Mouse (Mus musculus) testis, adult 2 months (tissue): ENCODE data around the gene Npas3. TPM values are rescaled to one million over a fixed set of nuclear protein-coding genes. Genes with fewer than 3 reads are reported as not detected.

Experiments
- H3K27ac ChIP-seq: fragments of 200-500 bp; 2 replicates; pipeline ENCODE4 v1.5.1; 2012; ENCODE audit warnings: low read depth, low read length; ENCODE audit not compliant: control insufficient read depth, insufficient read depth
- H3K27me3 ChIP-seq: fragments of 200-500 bp; 2 replicates; pipeline ENCODE4 v1.6.1; 2012; ENCODE audit warnings: mild to moderate bottlenecking, low read length, moderate library complexity; ENCODE audit not compliant: control insufficient read depth, insufficient read depth
- H3K36me3 ChIP-seq: fragments of 200-500 bp; 2 replicates; pipeline ENCODE4 v1.6.1; 2012; ENCODE audit warnings: mild to moderate bottlenecking, low read length; ENCODE audit not compliant: control insufficient read depth, insufficient read depth
- H3K4me1 ChIP-seq: fragments of 200-500 bp; 2 replicates; pipeline ENCODE4 v1.6.1; 2012; ENCODE audit warnings: low read length; ENCODE audit not compliant: control insufficient read depth, insufficient read depth
- H3K4me3 ChIP-seq: fragments of 200-500 bp; 2 replicates; pipeline ENCODE4 v1.5.1; 2012; ENCODE audit warnings: low read depth, mild to moderate bottlenecking, low read length, moderate library complexity, mixed read lengths; ENCODE audit not compliant: control insufficient read depth
- CTCF ChIP-seq: fragments of 200-500 bp; IDR thresholded peaks from 2 replicates; pipeline ENCODE4 v1.5.1; 2012; ENCODE audit warnings: low read depth, mild to moderate bottlenecking, inconsistent platforms, low read length, moderate library complexity; ENCODE audit not compliant: control insufficient read depth, insufficient read depth, insufficient replicate concordance
- POLR2A ChIP-seq: fragments of 200-500 bp; IDR thresholded peaks from 2 replicates; pipeline ENCODE4 v1.6.1; 2012; ENCODE audit warnings: low read depth, mild to moderate bottlenecking, inconsistent platforms, low read length, moderate library complexity; ENCODE audit not compliant: control insufficient read depth
- polyA plus RNA-seq: library from polyadenylated mRNA; depleted of rRNA; stranded (reverse); fragments of >200 nt; gene quantifications from 2 replicates; pipeline ENCODE4 v1.2.3, GENCODE M21; 2012

Npas3 gene
- polyA plus RNA-seq, 1 experiment = 0.91 TPM

DNA sequence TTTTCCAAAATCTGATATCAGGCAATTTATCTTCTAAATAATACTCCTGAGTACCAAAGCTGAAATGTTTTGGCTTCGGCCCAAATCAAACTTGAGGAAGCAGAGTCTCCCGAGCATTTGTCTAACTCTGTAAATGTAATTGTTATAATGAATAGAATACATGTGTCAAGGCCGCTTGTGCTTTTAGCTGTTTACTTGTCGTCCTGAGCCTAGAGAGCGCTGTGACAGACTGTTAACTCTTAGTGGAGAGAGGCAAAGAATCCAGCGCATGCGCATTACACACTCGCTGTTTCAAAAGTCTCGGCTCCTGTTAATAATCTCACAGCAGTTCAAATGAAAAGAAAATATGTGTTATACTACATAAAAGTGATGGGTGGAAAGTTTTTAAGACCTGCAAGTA is 94.3 kb downstream of the Npas3 start:
- Histone ChIP-seq H3K36me3 (no peaks in the 10 kb centered on the region), H3K4me3 (no peak overlapping the region), H3K27ac (no peak overlapping the region), H3K4me1 (no peaks in the 10 kb centered on the region), H3K27me3 (no peaks in the 10 kb centered on the region)
- TF ChIP-seq CTCF = no peak
- no peak for TF ChIP-seq POLR2A

DNA sequence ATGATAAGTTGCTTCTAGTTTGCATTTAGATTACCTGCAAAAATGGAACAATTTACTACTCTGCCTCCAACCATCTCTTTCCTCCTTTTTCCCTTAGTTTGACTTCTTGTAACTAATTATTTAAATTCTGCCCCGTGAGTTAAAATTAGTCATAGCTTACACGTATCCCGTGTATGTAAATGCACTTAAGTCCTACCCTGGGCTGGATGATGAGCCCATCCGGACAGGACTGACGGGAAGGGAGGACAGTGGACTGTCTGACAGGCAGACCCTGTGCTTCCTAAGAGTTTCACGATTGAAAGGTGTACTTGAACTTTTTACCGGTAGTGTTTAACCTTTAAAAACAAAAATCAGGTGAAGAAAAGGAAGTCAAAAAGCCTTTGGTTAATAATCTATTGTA is 103.4 kb downstream of the Npas3 start:
- TF ChIP-seq POLR2A (no peak), CTCF (no peak)
- Histone ChIP-seq H3K4me1 (no peaks in the 10 kb centered on the region), H3K4me3 (no peak overlapping the region), H3K36me3 (no peaks in the 10 kb centered on the region), H3K27ac (no peak overlapping the region), H3K27me3 (no peaks in the 10 kb centered on the region)

DNA sequence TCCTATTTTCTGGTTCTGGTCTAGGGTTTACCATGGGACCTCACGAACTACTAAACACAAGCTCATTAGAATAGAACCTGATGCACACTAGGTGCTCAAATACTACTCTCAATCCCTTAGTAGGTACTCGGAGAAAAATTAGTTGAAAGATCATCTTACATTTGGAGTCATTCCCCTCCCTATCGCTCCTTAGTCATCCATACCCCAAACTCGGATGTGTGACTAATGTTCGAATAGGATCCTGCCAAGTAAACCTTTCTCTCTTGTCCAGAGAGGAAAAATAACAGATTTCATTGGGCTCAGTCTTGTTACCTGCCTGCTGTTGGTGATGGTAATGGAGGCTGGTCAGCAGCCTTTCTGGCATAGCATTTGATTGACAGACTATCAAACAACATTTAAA is 117.3 kb downstream of the Npas3 start:
- no peak for TF ChIP-seq CTCF
- no peak for TF ChIP-seq POLR2A
- no peaks in the 10 kb centered on the region for H3K36me3 ChIP-seq
- H3K27ac ChIP-seq = no peak overlapping the region
- H3K27me3 ChIP-seq = no peaks in the 10 kb centered on the region
- no peak overlapping the region for H3K4me3 ChIP-seq
- no peaks in the 10 kb centered on the region for H3K4me1 ChIP-seq

DNA sequence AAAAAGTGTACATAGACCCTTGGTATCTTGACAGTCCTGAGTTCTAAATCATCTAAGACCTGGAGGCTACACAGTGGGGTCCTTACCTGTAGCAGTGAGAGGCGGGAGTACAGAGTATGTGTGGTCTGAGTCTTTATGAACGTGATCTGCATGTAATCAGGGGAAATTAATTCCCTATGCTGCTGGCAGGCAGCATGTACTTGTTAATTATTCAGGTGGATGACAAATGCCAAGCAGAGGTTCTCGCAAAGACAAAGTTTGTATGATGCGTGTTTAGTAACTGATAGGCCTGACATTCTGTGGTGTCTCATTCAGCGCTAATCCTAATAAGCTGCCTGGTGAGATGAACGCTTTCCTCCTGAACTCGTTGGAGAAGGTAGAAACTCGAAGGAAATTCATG is 136.4 kb downstream of the Npas3 start:
- Histone ChIP-seq H3K4me1 (no peaks in the 10 kb centered on the region), H3K27ac (no peak overlapping the region), H3K27me3 (no peaks in the 10 kb centered on the region), H3K36me3 (no peaks in the 10 kb centered on the region), H3K4me3 (no peak overlapping the region)
- TF ChIP-seq POLR2A (no peak), CTCF (no peak)

DNA sequence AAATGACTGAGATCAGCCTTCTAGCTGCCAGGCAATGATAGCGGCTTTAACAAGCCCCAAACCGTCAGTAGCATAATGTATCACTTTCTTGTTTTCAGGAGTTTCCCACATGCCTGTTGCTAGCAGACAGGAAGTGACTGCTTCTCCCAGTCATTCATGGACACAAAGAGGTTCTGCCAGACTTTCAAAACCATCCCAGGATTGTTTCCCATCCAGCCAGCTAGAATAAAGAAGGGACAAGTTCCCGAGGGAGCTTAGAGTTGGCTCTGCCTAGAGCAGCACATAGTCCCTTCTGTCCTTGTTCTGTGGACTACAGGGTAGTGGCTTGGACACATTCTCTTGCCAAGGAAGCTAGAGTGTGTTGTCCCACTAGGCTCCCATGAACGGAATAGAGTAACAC is 157.4 kb downstream of the Npas3 start:
- H3K4me1 ChIP-seq = no peaks in the 10 kb centered on the region

DNA sequence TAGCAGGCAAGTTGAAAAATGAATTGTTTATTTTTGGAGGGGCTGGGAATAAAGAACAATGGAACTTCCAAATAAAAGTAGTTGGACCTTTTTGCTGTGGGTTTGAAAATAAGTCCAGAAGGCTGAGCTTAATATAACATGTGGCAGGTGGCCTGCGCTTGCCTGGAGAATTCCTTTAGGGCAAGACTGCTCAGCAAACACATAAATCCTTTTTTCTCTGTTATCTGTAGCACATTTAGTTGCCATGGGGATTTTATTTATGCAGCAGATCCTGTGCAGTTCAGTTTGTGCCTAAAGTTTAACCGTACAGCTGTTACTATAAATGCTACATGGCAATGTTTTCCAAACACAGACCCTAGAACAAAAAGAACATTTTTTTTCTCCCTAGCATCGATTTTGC is 159.3 kb downstream of the Npas3 start:
- Histone ChIP-seq H3K36me3 (no peaks in the 10 kb centered on the region), H3K4me1 (no peaks in the 10 kb centered on the region), H3K4me3 (no peak overlapping the region), H3K27me3 (no peaks in the 10 kb centered on the region), H3K27ac (no peak overlapping the region)
- TF ChIP-seq CTCF (no peak), POLR2A (no peak)

More for the DNA sequence above, 157.4 kb downstream of the Npas3 start:
- Histone ChIP-seq H3K27me3 (no peaks in the 10 kb centered on the region), H3K36me3 (no peaks in the 10 kb centered on the region), H3K27ac (no peak overlapping the region), H3K4me3 (no peak overlapping the region)
- TF ChIP-seq CTCF (no peak), POLR2A (no peak)

DNA sequence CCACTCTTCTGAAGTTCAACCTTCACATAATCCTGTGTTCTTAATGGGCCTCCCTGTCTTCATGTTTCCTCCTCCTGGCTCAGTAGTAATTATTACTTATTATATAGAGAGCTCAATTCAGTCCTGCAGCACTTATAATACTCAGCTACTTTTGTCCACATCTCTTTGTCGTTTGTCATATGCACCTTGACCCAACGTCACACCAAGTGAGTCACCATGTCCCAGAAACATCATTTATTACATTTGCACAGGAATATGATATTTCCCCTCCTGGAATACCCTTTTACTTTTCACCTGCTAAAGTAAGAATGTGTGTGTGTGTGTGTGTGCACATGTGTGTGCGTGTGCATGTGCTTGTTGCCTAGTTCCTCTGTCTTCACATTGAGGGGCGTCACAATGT is 161.2 kb downstream of the Npas3 start:
- TF ChIP-seq CTCF = no peak
- no peak for TF ChIP-seq POLR2A

DNA sequence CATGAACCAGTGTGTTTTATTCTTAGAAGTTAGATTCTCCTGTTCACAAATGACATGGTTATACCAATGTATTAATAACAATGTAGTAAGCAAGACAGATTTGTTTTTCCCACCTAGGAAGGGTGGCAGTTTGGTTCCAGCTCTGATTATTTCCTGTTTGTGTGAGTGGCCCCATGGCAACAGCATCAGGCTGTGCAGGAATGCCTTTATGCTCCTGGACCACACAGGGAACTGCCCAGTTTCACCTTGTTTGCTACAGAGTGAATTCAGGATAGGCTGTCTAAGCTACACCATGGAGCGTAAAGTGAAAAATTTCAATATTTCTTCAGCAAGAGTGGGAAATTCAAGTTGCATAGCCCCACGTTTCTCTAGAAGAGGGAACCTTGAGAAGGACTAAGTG is 162.2 kb downstream of the Npas3 start:
- Histone ChIP-seq H3K27ac (no peak overlapping the region), H3K4me3 (no peak overlapping the region), H3K36me3 (no peaks in the 10 kb centered on the region), H3K4me1 (no peaks in the 10 kb centered on the region), H3K27me3 (no peaks in the 10 kb centered on the region)
- no peak for TF ChIP-seq CTCF
- TF ChIP-seq POLR2A = no peak

More for the DNA sequence above, 161.2 kb downstream of the Npas3 start:
- H3K36me3 ChIP-seq = no peaks in the 10 kb centered on the region
- no peak overlapping the region for H3K27ac ChIP-seq
- no peak overlapping the region for H3K4me3 ChIP-seq
- H3K27me3 ChIP-seq = no peaks in the 10 kb centered on the region
- no peaks in the 10 kb centered on the region for H3K4me1 ChIP-seq
